Mouse (Mus musculus) T-cell, adult 2 months (primary cell): ENCODE data around the gene Hps5.
"Not testable (repeated sequence)": the region's sequence is repeated elsewhere in the genome, so short reads cannot be mapped to it uniquely, and the experiment has no call there.

Experiments
- DNase-seq: peaks from one replicate; pipeline ENCODE4 v3.0.0; 2022; ENCODE audit warnings: low spot score

The Hps5 gene

GRCm38 (mm10) chr7:46827803-46828184 lies 31.9 kb upstream of the Hps5 start:
- DNase-seq: no peak

GRCm38 (mm10) chr7:46827046-46827802 lies 31.4 kb upstream of the Hps5 start:
- DNase-seq: no peak

GRCm38 (mm10) chr7:46820876-46821632 lies 25.2 kb upstream of the Hps5 start:
- DNase-seq: not testable (repeated sequence)

- no peak for DNase-seq
Measured at GRCm38 (mm10) chr7:46814012-46814411, 18.1 kb upstream of the Hps5 start.

- DNase-seq: no peak
Measured at GRCm38 (mm10) chr7:46810325-46810724, 14.5 kb upstream of the Hps5 start.

- no peak for DNase-seq
Measured at GRCm38 (mm10) chr7:46796779-46797178, 915 bp upstream of the Hps5 start.

GRCm38 (mm10) chr7:46796206-46796679 lies 379 bp upstream of the Hps5 start:
- no peak for DNase-seq

- DNase-seq: no peak
Measured at GRCm38 (mm10) chr7:46793871-46794270, 2.0 kb downstream of the Hps5 start.

GRCm38 (mm10) chr7:46789177-46789849 lies 6.6 kb downstream of the Hps5 start:
- no peak for DNase-seq

- peak; percentile 6 for DNase-seq
Measured at GRCm38 (mm10) chr7:46770706-46771105, 25.2 kb downstream of the Hps5 start.

GRCm38 (mm10) chr7:46768451-46768850 lies 27.4 kb downstream of the Hps5 start:
- DNase-seq: no peak

GRCm38 (mm10) chr7:46767371-46767770 lies 28.5 kb downstream of the Hps5 start:
- no peak for DNase-seq

GRCm38 (mm10) chr7:46764672-46765071 lies 31.2 kb downstream of the Hps5 start:
- no peak for DNase-seq

- DNase-seq: no peak
Measured at GRCm38 (mm10) chr7:46762601-46763000, 33.3 kb downstream of the Hps5 start.

GRCm38 (mm10) chr7:46761049-46761795 lies 34.6 kb downstream of the Hps5 start:
- no peak for DNase-seq

- DNase-seq: no peak
Measured at GRCm38 (mm10) chr7:46751490-46751889, 44.4 kb downstream of the Hps5 start, which contains the start of gene Saa2. Saa2 (plus strand) TSS chr7:46751790.

- no peak for DNase-seq
Measured at GRCm38 (mm10) chr7:46748459-46748858, 47.4 kb downstream of the Hps5 start.

- no peak for DNase-seq
Measured at GRCm38 (mm10) chr7:46746381-46746780, 49.5 kb downstream of the Hps5 start.

GRCm38 (mm10) chr7:46745816-46746215 lies 50.0 kb downstream of the Hps5 start:
- DNase-seq: no peak

- not testable (repeated sequence) for DNase-seq
Measured at GRCm38 (mm10) chr7:46742880-46743279, 53.0 kb downstream of the Hps5 start, which contains the start of gene Saa1. Saa1 (minus strand) TSS chr7:46742980.

- DNase-seq: not testable (repeated sequence)
Measured at GRCm38 (mm10) chr7:46740041-46740440, 55.8 kb downstream of the Hps5 start.
